Mouse (Mus musculus) G1E (cell line): ENCODE measurements at regions not wholly inside any gene's neighbourhood (a gene's known extent, or its start where the extent isn't known, plus 50 kb on each side); places are given as distances from the start of the nearest gene placed in this dataset.
A peak's percentile ranks its signal among the peaks of the same experiment; 100 is the strongest.

ENCODE experiments used
- ATAC-seq: 2 replicates; pipeline ENCODE4 v1.8.0; 2016; ENCODE audit warnings: mild to moderate bottlenecking; ENCODE audit not compliant: insufficient number of reproducible peaks, poor library complexity, low FRiP score, severe bottlenecking; ENCODE audit errors: extremely low read depth
- DNase-seq: peaks from one replicate; pipeline ENCODE4 v3.0.0; 2012; ENCODE audit warnings: low spot score
- H3K27me3 ChIP-seq: 2 replicates; pipeline ENCODE4 v1.6.1; 2012; ENCODE audit warnings: mild to moderate bottlenecking, low read length, inconsistent platforms; ENCODE audit not compliant: insufficient read depth
- H3K36me3 ChIP-seq: replicated peaks from 2 replicates; pipeline ENCODE3; 2012; ENCODE audit warnings: mild to moderate bottlenecking, inconsistent platforms
- H3K4me1 ChIP-seq: 2 replicates; pipeline ENCODE4 v1.6.1; 2012; ENCODE audit warnings: low read depth, low read length, inconsistent platforms, mixed read lengths; ENCODE audit not compliant: insufficient read depth
- H3K4me3 ChIP-seq: 2 replicates; pipeline ENCODE4 v1.5.1; 2012; ENCODE audit warnings: low read depth, mild to moderate bottlenecking, inconsistent platforms, low read length, moderate library complexity, mixed read lengths
- H3K9me3 ChIP-seq: replicated peaks from 2 replicates; pipeline ENCODE4 v1.6.1; 2012; ENCODE audit warnings: inconsistent platforms
- CTCF ChIP-seq: IDR thresholded peaks from 2 replicates; pipeline ENCODE4 v1.5.1; 2012; ENCODE audit warnings: low read depth, low read length, inconsistent platforms, mixed read lengths
- GATA1 ChIP-seq: IDR thresholded peaks from 2 replicates; pipeline ENCODE4 v1.6.1; 2012; ENCODE audit warnings: borderline replicate concordance, low read length, inconsistent platforms, mixed read lengths
- GATA2 ChIP-seq: IDR thresholded peaks from 2 replicates; pipeline ENCODE4 v1.6.1; 2012; ENCODE audit warnings: low read depth, low read length, inconsistent platforms, borderline replicate concordance
- POLR2AphosphoS5 ChIP-seq: IDR thresholded peaks from 2 replicates; pipeline ENCODE4 v1.6.1; 2012; ENCODE audit warnings: low read depth, low read length, inconsistent platforms; ENCODE audit not compliant: insufficient replicate concordance
- TAL1 ChIP-seq: conservative IDR thresholded peaks from 2 replicates; pipeline ENCODE4 v1.6.1; 2012; ENCODE audit warnings: low read depth, low read length, inconsistent platforms, mixed read lengths

DNA sequence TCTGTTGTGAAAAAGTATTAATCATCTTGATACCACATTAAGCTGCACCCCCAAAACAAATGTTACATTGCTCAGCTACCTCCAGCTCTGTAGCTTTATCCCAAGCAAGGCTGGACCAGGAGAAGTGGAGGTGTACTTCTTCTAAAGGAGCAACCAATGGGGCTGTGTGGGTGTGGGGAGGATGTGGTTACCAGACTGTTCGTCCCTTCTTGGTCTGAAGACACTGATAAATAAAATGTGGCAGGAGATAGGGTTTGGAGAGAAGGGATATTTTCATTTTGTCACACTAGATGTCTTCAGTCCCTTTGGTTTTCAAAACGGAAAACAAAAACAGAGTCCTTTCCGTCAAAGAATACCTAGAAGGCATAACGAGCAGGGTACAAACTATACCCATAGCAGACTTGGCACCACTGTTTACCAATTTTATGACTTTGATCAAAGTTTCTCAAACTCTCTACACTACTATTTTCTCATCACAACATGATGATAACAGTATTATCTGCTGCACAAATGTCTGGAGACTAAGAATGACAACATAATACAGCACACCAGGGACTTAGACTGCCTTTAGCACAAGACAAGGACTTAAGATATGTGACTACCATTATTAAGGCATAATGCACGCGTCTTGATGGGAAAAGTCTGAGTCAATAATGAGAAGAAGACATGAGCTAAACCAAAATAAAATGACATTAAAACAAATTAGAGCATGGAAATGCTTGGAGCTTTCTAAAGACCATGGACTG lies 253.4 kb upstream of the Rag2 start:
- H3K27me3 ChIP-seq = no peaks in the 10 kb centered on the region
- no peaks in the 10 kb centered on the region for H3K9me3 ChIP-seq
- TF ChIP-seq GATA1 (no peak), GATA2 (no peak), CTCF (no peak), TAL1 (no peak), POLR2AphosphoS5 (no peak)
- peak; percentile 2 for DNase-seq
- peaks cover 13% of the 10 kb centered on the region for H3K4me1 ChIP-seq
- no peak overlapping the region for H3K4me3 ChIP-seq
- peak; percentile 83 for ATAC-seq
- no peaks in the 10 kb centered on the region for H3K36me3 ChIP-seq

DNA sequence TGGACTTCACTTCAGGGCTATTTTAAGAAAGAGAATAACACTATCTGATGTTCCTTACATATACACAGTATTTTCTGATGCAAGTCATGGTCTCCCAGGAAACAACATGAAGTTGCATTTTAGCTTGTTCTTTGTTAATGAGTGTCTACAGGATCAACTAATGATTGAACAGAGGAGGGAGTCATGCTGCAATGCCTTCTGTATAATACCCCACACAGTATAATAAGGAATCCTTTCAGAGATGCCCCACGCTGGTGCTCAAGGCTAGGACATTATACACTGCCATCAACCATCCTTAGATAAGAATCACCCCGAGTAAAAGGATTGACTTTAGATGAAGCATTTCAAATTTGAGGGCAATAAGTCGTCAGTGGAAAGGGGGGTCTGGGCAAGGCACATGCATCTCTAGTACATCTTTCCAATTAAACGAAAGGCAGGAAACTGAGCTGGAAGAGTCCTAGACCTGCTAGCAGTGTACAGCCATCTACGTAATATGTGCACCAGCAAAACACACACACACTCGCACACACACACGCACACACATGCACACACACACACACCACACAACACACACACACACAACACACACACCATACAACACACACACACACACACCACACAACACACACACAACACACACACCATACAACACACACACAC lies 252.6 kb upstream of the Rag2 start:
- H3K4me1 ChIP-seq = peaks cover 13% of the 10 kb centered on the region
- TF ChIP-seq GATA2 (no peak), POLR2AphosphoS5 (no peak), GATA1 (no peak), CTCF (no peak), TAL1 (no peak)
- peak; percentile 45 for ATAC-seq
- no peak overlapping the region for H3K4me3 ChIP-seq
- H3K36me3 ChIP-seq = no peaks in the 10 kb centered on the region
- no peak for DNase-seq
- no peaks in the 10 kb centered on the region for H3K27me3 ChIP-seq
- no peaks in the 10 kb centered on the region for H3K9me3 ChIP-seq

- no peaks in the 10 kb centered on the region for H3K4me1 ChIP-seq
- H3K9me3 ChIP-seq = no peaks in the 10 kb centered on the region
- ATAC-seq = no peak
- H3K36me3 ChIP-seq = no peaks in the 10 kb centered on the region
- no peak overlapping the region for H3K4me3 ChIP-seq
- no peaks in the 10 kb centered on the region for H3K27me3 ChIP-seq
- DNase-seq = no peak
- TF ChIP-seq POLR2AphosphoS5 (no peak), GATA1 (no peak), GATA2 (no peak), CTCF (no peak), TAL1 (no peak)
Observed at GRCm38 (mm10) chr2:101380595-101380994, 243.9 kb upstream of the Rag2 start.

GRCm38 (mm10) chr2:101415002-101415401 lies 209.5 kb upstream of the Rag2 start:
- H3K4me1 ChIP-seq = no peaks in the 10 kb centered on the region
- no peak overlapping the region for H3K4me3 ChIP-seq
- DNase-seq (no peak), ATAC-seq (no peak)
- H3K36me3 ChIP-seq = no peaks in the 10 kb centered on the region
- no peaks in the 10 kb centered on the region for H3K9me3 ChIP-seq
- TF ChIP-seq TAL1 (no peak), CTCF (no peak), POLR2AphosphoS5 (no peak), GATA2 (no peak), GATA1 (no peak)
- no peaks in the 10 kb centered on the region for H3K27me3 ChIP-seq

DNA sequence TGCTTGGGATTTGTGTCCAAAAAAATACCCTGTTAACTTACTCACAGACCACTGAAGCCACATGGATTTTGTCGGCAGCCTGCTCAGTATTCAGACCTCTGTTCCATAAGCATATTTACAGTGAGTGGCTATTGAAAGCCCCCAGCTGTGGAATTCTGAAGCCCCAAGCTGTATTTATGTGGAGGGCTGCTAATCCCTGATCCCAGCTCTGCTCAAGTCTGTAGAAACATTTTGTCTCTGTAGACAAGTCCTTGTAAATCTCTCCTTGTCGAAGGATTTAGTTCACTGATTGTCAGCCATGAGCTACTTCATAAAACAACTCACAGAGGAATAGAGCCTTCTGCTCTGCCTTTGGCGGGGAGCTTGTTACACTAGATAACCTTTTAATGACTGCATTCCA lies 207.8 kb upstream of the Rag2 start:
- no peak for ATAC-seq
- Histone ChIP-seq H3K36me3 (no peaks in the 10 kb centered on the region), H3K4me1 (no peaks in the 10 kb centered on the region)

GRCm38 (mm10) chr2:101433141-101433895 lies 191.2 kb upstream of the Rag2 start:
- ATAC-seq (no peak), DNase-seq (no peak)
- no peaks in the 10 kb centered on the region for H3K9me3 ChIP-seq
- no peaks in the 10 kb centered on the region for H3K36me3 ChIP-seq
- H3K27me3 ChIP-seq = no peaks in the 10 kb centered on the region
- TF ChIP-seq POLR2AphosphoS5 (no peak), GATA1 (no peak), TAL1 (no peak), GATA2 (no peak), CTCF (no peak)
- H3K4me1 ChIP-seq = no peaks in the 10 kb centered on the region
- H3K4me3 ChIP-seq = no peak overlapping the region

More for the DNA sequence above, 207.8 kb upstream of the Rag2 start:
- Histone ChIP-seq H3K4me3 (no peak overlapping the region), H3K27me3 (no peaks in the 10 kb centered on the region), H3K9me3 (no peaks in the 10 kb centered on the region)
- no peak for DNase-seq
- TF ChIP-seq TAL1 (no peak), GATA1 (no peak), GATA2 (no peak), POLR2AphosphoS5 (no peak), CTCF (no peak)
